Mouse (Mus musculus): Measurements from ENCODE around the gene Pde4b. TPM values are rescaled to one million over a fixed set of nuclear protein-coding genes. Genes with fewer than 3 reads are reported as not detected.

The Pde4b gene
- total RNA-seq, 1 experiment: 1.4 TPM

DNA sequence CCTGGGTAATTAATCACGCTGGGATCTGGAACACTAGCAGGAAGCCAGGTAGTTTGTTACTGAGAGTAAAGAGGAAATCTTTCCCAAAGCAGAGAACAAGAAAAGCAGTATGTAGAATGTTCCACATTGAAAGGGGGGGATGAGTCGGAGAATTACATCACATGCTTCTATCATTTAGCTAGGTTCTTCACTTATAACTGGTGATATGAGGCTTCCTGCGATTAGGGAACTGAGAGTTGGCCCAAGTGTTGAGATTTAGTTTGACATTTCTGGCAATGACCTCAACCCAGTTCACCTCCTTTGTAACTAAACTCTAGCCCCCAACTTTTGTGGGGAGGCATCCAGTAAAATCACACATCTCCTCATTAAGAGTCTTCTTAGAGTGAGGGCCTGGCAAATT is 185.0 kb downstream of the Pde4b start:
- Histone ChIP-seq H3K4me1 (ENCODE audit: control insufficient read depth in 2 of 2, insufficient read depth in 2 of 2, low read length in 2 of 2, poor library complexity in 1 of 2) (no peaks in the 10 kb centered on the region), H3K36me3 (ENCODE audit: control insufficient read depth, insufficient read depth, low read length, poor library complexity, severe bottlenecking) (no peaks in the 10 kb centered on the region), H3K4me3 (ENCODE audit: insufficient read depth in 1 of 2, low read depth in 1 of 2, low read length in 2 of 2, poor library complexity in 1 of 2, severe bottlenecking in 1 of 2) (no peak overlapping the region), H3K27ac (ENCODE audit: insufficient read depth, low read depth, low read length, poor library complexity, severe bottlenecking) (no peak overlapping the region), H3K9me3 (ENCODE audit: control insufficient read depth, insufficient read depth, low read depth, low read length) (no peaks in the 10 kb centered on the region), H3K9ac (ENCODE audit: insufficient read depth, low read depth, low read length, poor library complexity, severe bottlenecking) (no peak overlapping the region)
- in situ Hi-C loops (cut with MboI; ENCODE audit: low sequenced_read_pairs in 2 of 2, unreplicated experiment in 2 of 2): no loop called here
- no peak for DNase-seq (ENCODE audit: low read depth, low spot score)
- TF ChIP-seq ZNF384 (IDR thresholded peaks at IDR 0.05; ENCODE audit: low read depth, low read length) (no peak), HCFC1 (IDR thresholded peaks at IDR 0.05; ENCODE audit: borderline replicate concordance, insufficient read depth, low read length) (no peak), ZC3H11A (IDR thresholded peaks at IDR 0.05; ENCODE audit: borderline replicate concordance, low read depth, low read length) (no peak), CHD2 (IDR thresholded peaks at IDR 0.05; ENCODE audit: low read depth, low read length) (no peak), MAFK (IDR thresholded peaks at IDR 0.05; ENCODE audit: insufficient read depth, low read depth, low read length) (no peak)

GRCm38 (mm10) chr4:102272749-102273148 is 185.4 kb downstream of the Pde4b start:
- no peaks in the 10 kb centered on the region for H3K9me3 ChIP-seq (ENCODE audit: control insufficient read depth, insufficient read depth, low read depth, low read length)
- H3K9ac ChIP-seq (ENCODE audit: insufficient read depth, low read depth, low read length, poor library complexity, severe bottlenecking): no peak overlapping the region
- no peak overlapping the region for H3K27ac ChIP-seq (ENCODE audit: insufficient read depth, low read depth, low read length, poor library complexity, severe bottlenecking)
- H3K36me3 ChIP-seq (ENCODE audit: control insufficient read depth, insufficient read depth, low read length, poor library complexity, severe bottlenecking): no peaks in the 10 kb centered on the region
- H3K4me1 ChIP-seq (ENCODE audit: control insufficient read depth in 2 of 2, insufficient read depth in 2 of 2, low read length in 2 of 2, poor library complexity in 1 of 2): no peaks in the 10 kb centered on the region
- TF ChIP-seq CHD2 (IDR thresholded peaks at IDR 0.05; ENCODE audit: low read depth, low read length) (no peak), ZNF384 (IDR thresholded peaks at IDR 0.05; ENCODE audit: low read depth, low read length) (no peak), HCFC1 (IDR thresholded peaks at IDR 0.05; ENCODE audit: borderline replicate concordance, insufficient read depth, low read length) (no peak), MAFK (IDR thresholded peaks at IDR 0.05; ENCODE audit: insufficient read depth, low read depth, low read length) (no peak), ZC3H11A (IDR thresholded peaks at IDR 0.05; ENCODE audit: borderline replicate concordance, low read depth, low read length) (no peak)
- no peak overlapping the region for H3K4me3 ChIP-seq (ENCODE audit: insufficient read depth in 1 of 2, low read depth in 1 of 2, low read length in 2 of 2, poor library complexity in 1 of 2, severe bottlenecking in 1 of 2)
- DNase-seq (ENCODE audit: low read depth, low spot score): no peak
- in situ Hi-C loops (cut with MboI; ENCODE audit: low sequenced_read_pairs in 2 of 2, unreplicated experiment in 2 of 2): no loop called here

- Histone ChIP-seq H3K36me3 (ENCODE audit: control insufficient read depth, insufficient read depth, low read length, poor library complexity, severe bottlenecking) (no peaks in the 10 kb centered on the region), H3K27ac (ENCODE audit: insufficient read depth, low read depth, low read length, poor library complexity, severe bottlenecking) (no peak overlapping the region), H3K9me3 (ENCODE audit: control insufficient read depth, insufficient read depth, low read depth, low read length) (no peaks in the 10 kb centered on the region), H3K9ac (ENCODE audit: insufficient read depth, low read depth, low read length, poor library complexity, severe bottlenecking) (no peak overlapping the region), H3K4me1 (ENCODE audit: control insufficient read depth in 2 of 2, insufficient read depth in 2 of 2, low read length in 2 of 2, poor library complexity in 1 of 2) (no peaks in the 10 kb centered on the region), H3K4me3 (ENCODE audit: insufficient read depth in 1 of 2, low read depth in 1 of 2, low read length in 2 of 2, poor library complexity in 1 of 2, severe bottlenecking in 1 of 2) (no peak overlapping the region)
- in situ Hi-C loops (cut with MboI; ENCODE audit: low sequenced_read_pairs in 2 of 2, unreplicated experiment in 2 of 2): no loop called here
- TF ChIP-seq ZNF384 (IDR thresholded peaks at IDR 0.05; ENCODE audit: low read depth, low read length) (no peak), ZC3H11A (IDR thresholded peaks at IDR 0.05; ENCODE audit: borderline replicate concordance, low read depth, low read length) (no peak), MAFK (IDR thresholded peaks at IDR 0.05; ENCODE audit: insufficient read depth, low read depth, low read length) (no peak), HCFC1 (IDR thresholded peaks at IDR 0.05; ENCODE audit: borderline replicate concordance, insufficient read depth, low read length) (no peak), CHD2 (IDR thresholded peaks at IDR 0.05; ENCODE audit: low read depth, low read length) (no peak)
- DNase-seq (ENCODE audit: low read depth, low spot score): no peak
Observed at GRCm38 (mm10) chr4:102275716-102276115, 188.4 kb downstream of the Pde4b start.

GRCm38 (mm10) chr4:102278958-102279357 is 191.6 kb downstream of the Pde4b start:
- H3K4me3 ChIP-seq (ENCODE audit: insufficient read depth in 1 of 2, low read depth in 1 of 2, low read length in 2 of 2, poor library complexity in 1 of 2, severe bottlenecking in 1 of 2): no peak overlapping the region
- no peak for TF ChIP-seq ZC3H11A (IDR thresholded peaks at IDR 0.05; ENCODE audit: borderline replicate concordance, low read depth, low read length)
- TF ChIP-seq CHD2 (IDR thresholded peaks at IDR 0.05; ENCODE audit: low read depth, low read length): no peak
- TF ChIP-seq MAFK (IDR thresholded peaks at IDR 0.05; ENCODE audit: insufficient read depth, low read depth, low read length): no peak
- no peak for TF ChIP-seq ZNF384 (IDR thresholded peaks at IDR 0.05; ENCODE audit: low read depth, low read length)
- TF ChIP-seq HCFC1 (IDR thresholded peaks at IDR 0.05; ENCODE audit: borderline replicate concordance, insufficient read depth, low read length): no peak
- no peak overlapping the region for H3K27ac ChIP-seq (ENCODE audit: insufficient read depth, low read depth, low read length, poor library complexity, severe bottlenecking)

DNA sequence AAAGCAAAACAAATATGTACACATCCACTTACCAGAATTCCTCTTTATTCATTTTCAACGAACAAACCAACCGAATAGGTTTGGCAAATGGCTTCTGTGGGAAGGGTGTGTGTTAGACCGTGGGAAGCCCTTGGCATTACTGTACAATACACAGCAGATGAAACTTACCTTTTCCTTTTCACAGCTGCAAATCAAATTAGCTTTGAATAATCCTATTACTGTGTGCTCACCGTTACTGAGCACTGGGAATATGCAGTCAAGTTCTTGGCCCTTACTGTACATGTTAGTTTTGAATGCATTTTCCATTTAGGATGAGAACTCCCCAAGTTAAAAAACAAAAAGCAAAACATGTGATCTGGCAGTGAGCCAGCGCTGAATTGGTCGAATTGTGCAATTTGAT is 199.8 kb downstream of the Pde4b start:
- TF ChIP-seq CHD2 (IDR thresholded peaks at IDR 0.05; ENCODE audit: low read depth, low read length) (no peak), ZNF384 (IDR thresholded peaks at IDR 0.05; ENCODE audit: low read depth, low read length) (no peak), ZC3H11A (IDR thresholded peaks at IDR 0.05; ENCODE audit: borderline replicate concordance, low read depth, low read length) (no peak), MAFK (IDR thresholded peaks at IDR 0.05; ENCODE audit: insufficient read depth, low read depth, low read length) (no peak), HCFC1 (IDR thresholded peaks at IDR 0.05; ENCODE audit: borderline replicate concordance, insufficient read depth, low read length) (no peak)
- in situ Hi-C loops (cut with MboI; ENCODE audit: low sequenced_read_pairs in 2 of 2, unreplicated experiment in 2 of 2): no loop called here
- H3K4me1 ChIP-seq (ENCODE audit: control insufficient read depth in 2 of 2, insufficient read depth in 2 of 2, low read length in 2 of 2, poor library complexity in 1 of 2): no peaks in the 10 kb centered on the region
- no peak overlapping the region for H3K9ac ChIP-seq (ENCODE audit: insufficient read depth, low read depth, low read length, poor library complexity, severe bottlenecking)
- no peaks in the 10 kb centered on the region for H3K9me3 ChIP-seq (ENCODE audit: control insufficient read depth, insufficient read depth, low read depth, low read length)
- H3K36me3 ChIP-seq (ENCODE audit: control insufficient read depth, insufficient read depth, low read length, poor library complexity, severe bottlenecking): no peaks in the 10 kb centered on the region
- H3K4me3 ChIP-seq (ENCODE audit: insufficient read depth in 1 of 2, low read depth in 1 of 2, low read length in 2 of 2, poor library complexity in 1 of 2, severe bottlenecking in 1 of 2): no peak overlapping the region
- H3K27ac ChIP-seq (ENCODE audit: insufficient read depth, low read depth, low read length, poor library complexity, severe bottlenecking): no peak overlapping the region
- DNase-seq (ENCODE audit: low read depth, low spot score): no peak

More at GRCm38 (mm10) chr4:102278958-102279357, 191.6 kb downstream of the Pde4b start:
- Histone ChIP-seq H3K9ac (ENCODE audit: insufficient read depth, low read depth, low read length, poor library complexity, severe bottlenecking) (no peak overlapping the region), H3K4me1 (ENCODE audit: control insufficient read depth in 2 of 2, insufficient read depth in 2 of 2, low read length in 2 of 2, poor library complexity in 1 of 2) (no peaks in the 10 kb centered on the region), H3K36me3 (ENCODE audit: control insufficient read depth, insufficient read depth, low read length, poor library complexity, severe bottlenecking) (no peaks in the 10 kb centered on the region), H3K9me3 (ENCODE audit: control insufficient read depth, insufficient read depth, low read depth, low read length) (no peaks in the 10 kb centered on the region)
- DNase-seq (ENCODE audit: low read depth, low spot score): no peak
- in situ Hi-C loops (cut with MboI; ENCODE audit: low sequenced_read_pairs in 2 of 2, unreplicated experiment in 2 of 2): no loop called here
